Mouse (Mus musculus) ES-Bruce4 (cell line): ENCODE data around the gene Kif7. TPM values are rescaled to one million over a fixed set of nuclear protein-coding genes. Genes with fewer than 3 reads are reported as not detected.

ENCODE experiments used
- H3K27ac ChIP-seq: 2 replicates; pipeline ENCODE4 v1.5.1; 2012; ENCODE audit warnings: low read length, inconsistent platforms; ENCODE audit not compliant: insufficient read depth
- H3K27me3 ChIP-seq: 2 replicates; pipeline ENCODE4 v1.6.1; 2012; ENCODE audit warnings: mild to moderate bottlenecking, low read length, inconsistent platforms; ENCODE audit not compliant: control insufficient read depth, poor library complexity, insufficient read depth, severe bottlenecking
- H3K36me3 ChIP-seq: 2 replicates; pipeline ENCODE4 v1.6.1; 2012; ENCODE audit warnings: inconsistent platforms, mild to moderate bottlenecking, low read length, moderate library complexity; ENCODE audit not compliant: control insufficient read depth, poor library complexity, insufficient read depth, severe bottlenecking
- H3K4me1 ChIP-seq: one replicate; pipeline ENCODE4 v1.8.1; 2011; ENCODE audit warnings: low read length; ENCODE audit not compliant: control insufficient read depth, insufficient read depth
- H3K4me3 ChIP-seq: 2 replicates; pipeline ENCODE4 v1.5.1; 2011; ENCODE audit warnings: low read depth, mild to moderate bottlenecking, low read length
- H3K9ac ChIP-seq: 2 replicates; pipeline ENCODE4 v1.6.1; 2012; ENCODE audit warnings: low read depth, mild to moderate bottlenecking, inconsistent platforms; ENCODE audit not compliant: poor library complexity, severe bottlenecking
- H3K9me3 ChIP-seq: replicated peaks from 2 replicates; pipeline ENCODE4 v1.6.1; 2012; ENCODE audit warnings: mild to moderate bottlenecking, low read length, inconsistent platforms; ENCODE audit not compliant: control insufficient read depth, poor library complexity, insufficient read depth, severe bottlenecking
- CTCF ChIP-seq: IDR thresholded peaks from one replicate; pipeline ENCODE4 v1.8.1; 2011; ENCODE audit warnings: low read depth, low read length
- EP300 ChIP-seq: IDR thresholded peaks from 2 replicates; pipeline ENCODE4 v1.6.1; 2011; ENCODE audit warnings: low read depth, low read length; ENCODE audit not compliant: insufficient read depth
- POLR2A ChIP-seq: IDR thresholded peaks from one replicate; pipeline ENCODE4 v1.8.1; 2011; ENCODE audit warnings: low read length; ENCODE audit not compliant: insufficient read depth
- polyA plus RNA-seq: library from polyadenylated mRNA; stranded (reverse); fragments of >200 nt; gene quantifications from 2 replicates; pipeline ENCODE4 v1.2.4, GENCODE M21; 2011; ENCODE audit warnings: low read depth; ENCODE audit not compliant: missing spikeins, insufficient read depth, insufficient read length

Kif7 gene
- polyA plus RNA-seq, 1 experiment, result 4.1 TPM

DNA sequence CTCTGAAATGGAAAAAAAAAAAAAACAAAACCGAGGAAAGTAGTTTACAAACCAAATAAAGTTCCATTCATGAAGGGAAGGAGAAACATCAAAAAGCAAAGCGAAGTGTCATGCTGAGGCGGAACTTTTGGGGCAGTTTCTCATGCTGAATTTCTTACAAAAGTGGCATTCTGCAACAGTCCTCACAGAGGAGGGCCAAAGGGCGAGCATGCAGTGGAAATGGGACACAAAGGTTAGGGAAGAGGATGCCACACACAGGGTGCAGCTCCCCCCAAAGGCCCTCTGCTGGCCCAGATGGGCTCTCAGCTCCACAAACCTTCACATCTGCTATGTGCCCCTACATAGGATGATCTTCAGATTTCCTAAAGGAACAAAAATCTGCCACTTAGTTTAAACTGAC is 24.8 kb upstream of the Kif7 start:
- H3K4me3 ChIP-seq, result no peak overlapping the region
- no peaks in the 10 kb centered on the region for H3K9me3 ChIP-seq
- no peaks in the 10 kb centered on the region for H3K27me3 ChIP-seq
- H3K27ac ChIP-seq, result no peak overlapping the region
- peaks cover 2% of the 10 kb centered on the region; the same call in 1 of the 2 replicates for H3K36me3 ChIP-seq
- H3K4me1 ChIP-seq, result no peaks in the 10 kb centered on the region
- TF ChIP-seq POLR2A, result no peak
- TF ChIP-seq CTCF, result no peak
- no peak for TF ChIP-seq EP300
- H3K9ac ChIP-seq, result no peak overlapping the region

DNA sequence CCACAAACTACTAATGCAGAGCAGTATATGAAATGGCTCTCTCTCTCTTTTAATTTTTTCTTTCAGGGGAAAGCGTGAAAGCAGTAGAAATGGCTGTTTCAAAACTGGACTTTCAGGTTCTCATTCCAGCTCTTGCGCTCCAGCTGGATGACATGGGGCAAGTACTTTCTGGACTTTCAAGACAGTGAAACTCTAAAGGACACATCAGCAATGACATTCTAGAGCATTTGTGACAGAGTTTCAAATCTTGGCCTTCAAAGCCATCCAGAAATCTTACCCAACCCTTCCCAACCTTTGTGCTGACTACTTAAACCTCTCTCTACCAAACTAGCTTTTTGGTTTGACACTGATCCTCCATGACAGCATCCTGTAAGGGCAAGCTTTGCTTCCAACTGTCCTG is 23.4 kb upstream of the Kif7 start:
- Histone ChIP-seq H3K27ac (no peak overlapping the region), H3K9ac (no peak overlapping the region), H3K36me3 (peaks cover 2% of the 10 kb centered on the region; the same call in 1 of the 2 replicates), H3K4me1 (no peaks in the 10 kb centered on the region), H3K4me3 (no peak overlapping the region), H3K9me3 (no peaks in the 10 kb centered on the region), H3K27me3 (no peaks in the 10 kb centered on the region)
- no peak for TF ChIP-seq CTCF
- no peak for TF ChIP-seq POLR2A
- no peak for TF ChIP-seq EP300

DNA sequence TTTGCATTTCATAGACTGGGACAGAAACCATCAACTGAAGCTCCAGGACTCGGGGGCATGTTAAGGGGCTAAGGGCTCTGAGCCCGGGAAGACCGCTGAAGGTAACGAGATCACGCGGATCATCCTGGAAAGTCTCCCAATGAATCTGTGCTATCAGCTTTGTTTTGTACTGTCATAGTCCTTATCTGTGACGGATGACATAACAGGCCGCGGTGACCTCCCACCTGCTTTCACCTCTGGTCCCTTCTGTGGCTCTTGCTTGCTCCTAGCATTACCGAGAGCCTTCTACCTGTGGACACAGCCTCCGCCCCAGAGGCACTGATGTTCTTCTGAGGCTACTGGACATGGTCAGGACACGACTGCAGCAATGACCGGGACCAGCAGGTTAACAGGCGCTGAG is 21.0 kb upstream of the Kif7 start:
- H3K27me3 ChIP-seq, result no peaks in the 10 kb centered on the region
- no peaks in the 10 kb centered on the region for H3K9me3 ChIP-seq
- no peaks in the 10 kb centered on the region for H3K4me1 ChIP-seq
- no peak overlapping the region for H3K4me3 ChIP-seq
- peaks cover 2% of the 10 kb centered on the region; the same call in 1 of the 2 replicates for H3K36me3 ChIP-seq
- no peak overlapping the region for H3K9ac ChIP-seq
- TF ChIP-seq POLR2A (no peak), EP300 (no peak), CTCF (no peak)
- no peak overlapping the region for H3K27ac ChIP-seq

DNA sequence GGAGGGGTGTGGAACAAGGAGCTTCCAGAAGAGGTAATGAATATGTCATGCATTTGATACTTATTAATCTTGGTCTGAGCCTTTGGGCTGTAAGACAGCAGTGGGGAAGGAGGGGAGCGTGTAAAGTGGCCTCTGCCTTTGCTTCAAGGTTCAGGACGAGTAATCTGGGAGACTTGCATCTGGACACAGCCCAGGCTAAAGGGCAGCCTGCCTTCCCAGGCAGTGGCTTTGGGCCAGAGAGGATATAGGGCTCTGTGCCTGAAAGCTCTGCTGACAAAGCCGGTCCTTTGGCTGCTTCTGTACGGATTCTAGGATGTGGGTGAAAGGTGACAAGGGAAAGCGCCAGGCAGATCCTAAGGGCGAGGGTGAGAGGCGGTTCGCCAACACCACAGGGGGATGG is 19.0 kb upstream of the Kif7 start:
- Histone ChIP-seq H3K4me3 (no peak overlapping the region), H3K27ac (no peak overlapping the region), H3K9ac (no peak overlapping the region), H3K36me3 (peaks cover 2% of the 10 kb centered on the region; the same call in 1 of the 2 replicates), H3K4me1 (no peaks in the 10 kb centered on the region), H3K27me3 (no peaks in the 10 kb centered on the region), H3K9me3 (no peaks in the 10 kb centered on the region)
- TF ChIP-seq CTCF (no peak), EP300 (no peak), POLR2A (no peak)

DNA sequence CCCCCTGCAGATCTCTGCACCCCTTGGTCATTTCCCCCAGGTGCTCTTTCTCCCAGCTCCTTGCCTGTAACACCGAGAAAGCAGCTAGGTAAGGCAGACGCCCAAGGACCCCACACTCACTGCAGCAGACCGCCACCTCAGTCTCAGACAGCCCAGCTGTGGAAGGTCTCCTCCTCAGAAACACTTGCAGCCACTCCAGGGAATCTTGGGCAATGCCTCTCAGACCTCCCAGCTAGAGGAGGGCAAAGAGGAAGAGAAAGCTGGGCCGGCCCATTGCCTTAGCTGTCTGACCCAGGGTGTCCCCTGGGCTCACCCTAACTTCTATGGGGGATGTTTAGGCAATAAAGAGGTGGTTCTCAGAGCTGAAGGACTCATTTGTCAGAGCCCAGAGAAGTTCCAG is 17.1 kb upstream of the Kif7 start, which contains the start of gene Plin1:
Plin1 (minus strand) TSS at position 282 of the 400 bp plus-strand sequence.
- no peaks in the 10 kb centered on the region for H3K27me3 ChIP-seq
- no peak within 1 kb of the TSS for H3K4me3 ChIP-seq
- peaks cover 2% of the 10 kb centered on the region; the same call in 1 of the 2 replicates for H3K36me3 ChIP-seq
- no peak within 1 kb of the TSS for H3K27ac ChIP-seq
- H3K9me3 ChIP-seq, result no peaks in the 10 kb centered on the region
- no peak for TF ChIP-seq CTCF
- no peaks in the 10 kb centered on the region for H3K4me1 ChIP-seq
- H3K9ac ChIP-seq, result no peak within 1 kb of the TSS

DNA sequence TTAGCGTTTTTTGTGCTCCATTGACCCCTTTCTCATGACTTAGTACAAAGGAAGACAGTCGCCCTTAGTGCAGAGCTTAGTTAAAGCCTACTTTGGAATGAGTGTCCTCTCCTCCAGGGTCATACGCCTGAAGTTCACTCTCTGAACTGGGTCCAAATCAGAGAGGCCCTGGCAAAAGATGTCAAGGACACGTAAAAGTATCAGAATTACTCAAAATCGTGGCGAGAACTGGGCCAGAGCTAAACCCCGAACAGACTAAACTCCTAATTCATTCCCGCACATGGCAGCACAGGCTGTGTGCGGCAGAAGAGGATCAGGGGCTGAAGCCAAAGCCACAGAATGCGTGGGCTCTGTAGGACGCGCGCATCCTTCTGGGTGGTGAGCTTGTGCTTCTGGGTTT is 15.9 kb upstream of the Kif7 start:
- Histone ChIP-seq H3K36me3 (no peaks in the 10 kb centered on the region), H3K4me1 (no peaks in the 10 kb centered on the region), H3K9ac (no peak overlapping the region), H3K27ac (no peak overlapping the region), H3K27me3 (no peaks in the 10 kb centered on the region), H3K9me3 (no peaks in the 10 kb centered on the region), H3K4me3 (no peak overlapping the region)
- TF ChIP-seq CTCF, result no peak
- no peak for TF ChIP-seq EP300
- no peak for TF ChIP-seq POLR2A
